ENCODE assay signal across 32 mouse cellular contexts in the genomic region with DNA sequence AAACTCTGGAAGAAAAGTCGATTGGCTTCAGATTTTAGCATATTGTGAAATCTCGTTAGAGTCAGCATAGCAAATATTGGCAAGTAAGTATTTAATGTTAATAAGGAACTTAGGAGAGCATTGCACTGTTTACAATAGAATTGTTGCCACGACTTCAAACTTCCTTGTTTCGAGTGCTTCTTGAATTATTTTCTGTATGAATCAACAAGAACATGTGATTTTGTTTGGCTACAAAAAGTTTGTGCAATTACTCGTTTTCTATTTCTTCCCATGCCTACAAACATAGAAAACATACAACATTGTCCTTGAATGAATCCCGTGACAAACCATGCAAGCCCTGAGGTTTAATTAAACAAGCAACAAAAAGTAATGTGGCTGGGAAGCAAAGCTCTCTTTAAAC. TPM values are rescaled to one million over a fixed set of nuclear protein-coding genes. Genes with fewer than 3 reads are reported as not detected.
A peak's percentile ranks its signal among the peaks of the same experiment; 100 is the strongest.
DNase-seq lines count a peak whose midpoint lies in the region; ATAC-seq lines count a peak whose summit lies in the region.
"Had no signal": no experiment of that assay in that cellular context is flagged by ENCODE, and none has a peak within 500 bp of the region (broad histone marks: within the 10 kb centered on the region; RNA-seq: fewer than 3 reads in every experiment).

No protein-coding gene starts in this region.

- H3K4me1 ChIP-seq in intestine, embryonic 16.5 days (ENCODE audit: control insufficient read depth, insufficient read depth, low read length), result no peaks in the 10 kb centered on the region
- H3K4me1 ChIP-seq: embryonic facial prominence, embryonic 12.5 days; forebrain, embryonic 13.5 days; hindbrain, embryonic 13.5 days; limb, embryonic 10.5 days; midbrain, embryonic 13.5 days had no signal

- no peak overlapping the region for H3K9ac ChIP-seq in intestine, embryonic 16.5 days (ENCODE audit: low read depth, low read length)
- H3K9ac ChIP-seq: embryonic facial prominence, embryonic 12.5 days; forebrain, embryonic 13.5 days; hindbrain, embryonic 13.5 days; midbrain, embryonic 13.5 days had no signal

- WGBS in intestine, embryonic 16.5 days, result 58% methylated on average over 6 of the region's 6 CpGs

- peak; percentile 79 for ATAC-seq in granulocyte monocyte progenitor cell, adult 5-6 weeks (replicated peaks; ENCODE audit: poor library complexity, severe bottlenecking)
- ATAC-seq in intestine, embryonic 16.5 days, result no peak
- ATAC-seq: activated CD4-positive, CD25-positive, alpha-beta regulatory T cell, adult 4 months; forebrain, embryonic 13.5 days; midbrain, embryonic 13.5 days had no signal

- H3K27me3 ChIP-seq in intestine, embryonic 16.5 days (replicated peaks; ENCODE audit: control insufficient read depth, insufficient read depth, low read length), result no peaks in the 10 kb centered on the region
- H3K27me3 ChIP-seq: embryonic facial prominence, embryonic 12.5 days; forebrain, embryonic 13.5 days; hindbrain, embryonic 13.5 days; midbrain, embryonic 13.5 days had no signal

- H3K36me3 ChIP-seq in intestine, embryonic 16.5 days (ENCODE audit: control insufficient read depth, insufficient read depth, low read length), result no peaks in the 10 kb centered on the region
- H3K36me3 ChIP-seq: embryonic facial prominence, embryonic 12.5 days; G1E; hindbrain, embryonic 13.5 days; limb, embryonic 10.5 days; midbrain, embryonic 13.5 days had no signal

- H3K27ac ChIP-seq in intestine, embryonic 16.5 days (ENCODE audit: low read length), result no peak overlapping the region
- H3K27ac ChIP-seq: embryonic facial prominence, embryonic 12.5 days; forebrain, embryonic 13.5 days; hindbrain, embryonic 13.5 days; kidney, postnatal 0 days; limb, embryonic 10.5 days; midbrain, embryonic 13.5 days; stomach, postnatal 0 days had no signal

- H3K4me3 ChIP-seq in intestine, embryonic 16.5 days (ENCODE audit: low read length), result no peak overlapping the region
- H3K4me3 ChIP-seq: embryonic facial prominence, embryonic 12.5 days; forebrain, embryonic 13.5 days; hindbrain, embryonic 13.5 days; limb, embryonic 10.5 days; midbrain, embryonic 13.5 days had no signal

- H3K9me3 ChIP-seq in intestine, embryonic 16.5 days (ENCODE audit: control insufficient read depth, low read length), result no peaks in the 10 kb centered on the region
- H3K9me3 ChIP-seq: embryonic facial prominence, embryonic 12.5 days; forebrain, embryonic 13.5 days; G1E; hindbrain, embryonic 13.5 days; limb, embryonic 10.5 days; midbrain, embryonic 13.5 days had no signal

- no peak overlapping the region for H3K4me2 ChIP-seq in intestine, embryonic 16.5 days (ENCODE audit: low read depth, low read length)
- H3K4me2 ChIP-seq: embryonic facial prominence, embryonic 12.5 days; forebrain, embryonic 13.5 days; hindbrain, embryonic 13.5 days; midbrain, embryonic 13.5 days had no signal

- DNase-seq in adrenal gland, adult 2 months, result peak; percentile 10
- DNase-seq in adrenal gland, adult 8-10 months, result no peak
- peak; percentile 51 for DNase-seq in lung, postnatal 36 days
- no peak for DNase-seq in lung, adult 18-20 months
- no peak for DNase-seq in cerebellum, postnatal 4 days (ENCODE audit: low spot score in 2 of 2)
- DNase-seq in layer of hippocampus, adult 9-10 months (ENCODE audit: low spot score), result no peak
- DNase-seq: adrenal gland, postnatal 25 days; cerebellum, adult 11 months; cerebellum, postnatal 14 days; gastrocnemius, postnatal 10 days; heart, adult 11 months; kidney, adult 2 months; liver; right cerebral cortex, postnatal 14 days; thymus, adult 2 months; thymus, postnatal 4 days had no signal

RNA-seq across cellular contexts. Expression of a gene that starts 37.8 kb away (rescaled TPM):
- under 1 TPM in 1 of 2 experiments, not detected in 1; 0.28 TPM for total RNA-seq in adrenal gland, adult 2 months (2021)
- polyA plus RNA-seq in adrenal gland, adult 2 months (2012; rRNA removed), result not detected in 2 replicates
- not detected for total RNA-seq in adrenal gland, adult 8-10 months (2022)
- total RNA-seq in granulocyte monocyte progenitor cell, adult 5-6 weeks (2014; fragmentation: Nextera tagmentation), result not detected in 2 replicates
- total RNA-seq in granulocyte monocyte progenitor cell, adult 5-6 weeks (2017), result not detected in 2 replicates
- polyA plus RNA-seq in intestine, embryonic 16.5 days (2015; fragmentation: Nextera tagmentation; extraction: Ambion mirVana), result not detected in 2 replicates
- total RNA-seq: adrenal gland, postnatal 25 days; layer of hippocampus, postnatal 14 days; left cerebral cortex, adult 8-10 months had no signal
- polyA plus RNA-seq: activated CD4-positive, CD25-positive, alpha-beta regulatory T cell, adult 4 months; forebrain, embryonic 13.5 days; frontal cortex, adult 2 months; G1E; heart, embryonic 14.5 days; hindbrain, embryonic 13.5 days; kidney, adult 2 months; kidney, postnatal 0 days; limb, embryonic 10.5 days; liver, embryonic 16.5 days; midbrain, embryonic 13.5 days; stomach, postnatal 0 days had no signal

Comparison
In these comparisons a context has a peak if more than half of its experiments do, and no peak if none do; other contexts are left out.
1. DNase-seq: peak in adrenal gland, adult 2 months (single experiment) and lung, postnatal 36 days (single experiment); none in adrenal gland, adult 8-10 months (single experiment), lung, adult 18-20 months (0 of 2), cerebellum, postnatal 4 days (0 of 2) and layer of hippocampus, adult 9-10 months (single experiment).